Mouse (Mus musculus): ENCODE results near the gene Nxt1.

- no peak for TF ChIP-seq CTCF (IDR thresholded peaks at IDR 0.05; ENCODE audit: extremely low read depth, insufficient read depth, insufficient read length, insufficient replicate concordance)
- no peak for TF ChIP-seq POLR2A (IDR thresholded peaks at IDR 0.05; ENCODE audit: low read depth, low read length)
Measured at GRCm38 (mm10) chr2:148627011-148627471, 45.4 kb upstream of the Nxt1 start.
